Mouse (Mus musculus) brain, embryonic 14.5 days (tissue): ENCODE data around the gene Ppp6r2.

Experiments
- CTCF ChIP-seq: fragments of 200-500 bp; IDR thresholded peaks from 2 replicates; pipeline ENCODE4 v1.5.1; 2012; ENCODE audit warnings: inconsistent platforms, mild to moderate bottlenecking, moderate library complexity, borderline replicate concordance; ENCODE audit not compliant: insufficient read depth, insufficient read length; ENCODE audit errors: extremely low read depth
- POLR2A ChIP-seq: fragments of 200-500 bp; IDR thresholded peaks from 2 replicates; pipeline ENCODE4 v1.6.1; 2012; ENCODE audit warnings: mild to moderate bottlenecking, inconsistent platforms, borderline replicate concordance; ENCODE audit not compliant: poor library complexity, insufficient read depth, insufficient read length, severe bottlenecking; ENCODE audit errors: extremely low read depth

- no peak for TF ChIP-seq CTCF
- TF ChIP-seq POLR2A = no peak
Measured at GRCm38 (mm10) chr15:89296465-89296864, 85.1 kb downstream of the Ppp6r2 start.
